Mouse (Mus musculus): ENCODE measurements around the gene Drd5.

DNA sequence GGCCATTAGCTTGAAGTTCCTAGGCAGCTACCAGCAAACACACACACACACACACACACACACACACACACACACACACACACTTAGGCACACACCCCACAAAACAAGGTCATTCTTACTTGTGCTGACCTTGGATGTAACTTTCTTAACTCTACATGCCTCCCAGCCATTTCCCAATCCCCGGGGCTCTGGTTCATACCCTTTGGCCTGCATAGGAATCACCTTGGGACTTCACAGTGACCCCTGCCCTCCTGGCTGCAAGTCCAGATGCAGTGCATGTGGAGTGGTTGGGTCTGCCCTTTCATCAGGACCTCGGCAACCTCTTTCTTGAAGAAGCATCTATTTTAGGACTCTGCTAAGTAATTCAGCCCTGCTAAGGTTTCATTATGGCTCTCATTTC lies 13.9 kb upstream of the Drd5 start:
- TF ChIP-seq CTCF (IDR thresholded peaks at IDR 0.05; ENCODE audit: borderline replicate concordance, insufficient read depth, low read length) (no peak), POLR2A (IDR thresholded peaks at IDR 0.05; ENCODE audit: low read depth, low read length) (no peak)
